Mouse (Mus musculus): Measurements from ENCODE around the gene Rrn3. TPM values are rescaled to one million over a fixed set of nuclear protein-coding genes. Genes with fewer than 3 reads are reported as not detected.

Rrn3 gene
- polyA plus RNA-seq, 2 experiments from 2014 or later = 44.8 to 49.4 TPM

- no peak for ATAC-seq
Measured at GRCm38 (mm10) chr16:13853886-13854285, 73.4 kb downstream of the Rrn3 start.

Other genes starting within 250 kb of the Rrn3 start
- gene Parn, start 112.5 kb upstream of the Rrn3 start, polyA plus RNA-seq (2017; shearing (Covaris generic)) = 10 to 100 TPM; 28.1 to 32.5 TPM
- gene Bfar, start 108.8 kb upstream of the Rrn3 start, polyA plus RNA-seq (2017; shearing (Covaris generic)) = 10 to 100 TPM; 45.0 to 56.9 TPM
- 1 to 10 TPM; 9.2 to 9.4 TPM for gene 3110001I22Rik, start 108.8 kb upstream of the Rrn3 start, polyA plus RNA-seq (2017; shearing (Covaris generic))
- gene Pla2g10, start 49.7 kb upstream of the Rrn3 start, polyA plus RNA-seq (2017; shearing (Covaris generic)) = not detected
- 100 to 1,000 TPM; 156 to 160 TPM for gene Ntan1, start 38.1 kb downstream of the Rrn3 start, polyA plus RNA-seq (2017; shearing (Covaris generic))
- 10 to 100 TPM; 18.9 to 20.4 TPM for gene Pdxdc1, start 122.4 kb downstream of the Rrn3 start, polyA plus RNA-seq (2017; shearing (Covaris generic))
- 1 to 10 TPM in 1 of 2 experiments, under 1 TPM in 1; 0.24 to 1.4 TPM for gene Mpv17l, start 122.5 kb downstream of the Rrn3 start, polyA plus RNA-seq (2017; shearing (Covaris generic))
- under 1 TPM in 1 of 2 experiments, not detected in 1; 0.50 TPM for gene 2900011O08Rik, start 205.9 kb downstream of the Rrn3 start, polyA plus RNA-seq (2017; shearing (Covaris generic))
- not detected for gene Ifitm7, start 206.2 kb downstream of the Rrn3 start, polyA plus RNA-seq (2017; shearing (Covaris generic))